Mouse (Mus musculus): ENCODE results near the gene Rab30.
"Not testable (repeated sequence)": the region's sequence is repeated elsewhere in the genome, so short reads cannot be mapped to it uniquely, and the experiment has no call there.

Gene Rab30

DNA sequence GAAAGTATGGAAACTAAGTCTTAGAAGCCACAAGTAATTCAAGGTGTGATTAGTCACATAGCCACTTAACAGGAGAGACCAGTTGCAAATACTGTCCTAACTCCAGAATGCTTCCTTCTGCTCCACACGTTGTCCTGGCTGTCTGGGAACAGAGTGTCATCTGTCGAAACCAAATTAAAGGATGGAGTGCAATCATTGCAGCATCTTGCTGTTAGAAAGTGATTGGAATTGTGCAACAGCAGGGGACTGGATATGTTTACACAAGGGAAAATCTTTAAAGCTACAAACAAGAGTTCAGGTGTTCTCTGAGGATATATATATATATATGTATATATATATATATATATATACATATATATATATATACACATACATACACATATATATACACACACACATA lies 9.0 kb downstream of the Rab30 start:
- DNase-seq (ENCODE audit: low read depth) = no peak

DNA sequence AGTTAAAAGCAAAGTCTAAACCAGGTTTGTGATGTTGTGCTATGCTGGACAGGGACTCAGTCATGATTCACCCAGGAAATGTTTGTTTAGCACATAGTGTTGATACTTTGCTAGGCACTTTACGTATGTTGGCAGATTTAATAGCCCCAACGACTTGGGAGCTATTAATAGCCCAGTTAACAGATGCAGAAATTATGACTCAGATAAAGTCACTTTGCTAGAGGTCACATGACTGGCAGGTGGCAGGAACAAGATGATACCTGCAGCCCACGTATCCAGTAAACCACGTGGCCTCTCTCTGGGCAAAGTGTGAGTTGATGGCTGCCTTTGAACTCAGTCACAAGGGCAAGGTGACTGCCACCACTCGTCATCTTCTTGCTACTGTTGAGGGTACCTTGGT lies 16.7 kb downstream of the Rab30 start:
- no peak for DNase-seq (ENCODE audit: low read depth)

DNA sequence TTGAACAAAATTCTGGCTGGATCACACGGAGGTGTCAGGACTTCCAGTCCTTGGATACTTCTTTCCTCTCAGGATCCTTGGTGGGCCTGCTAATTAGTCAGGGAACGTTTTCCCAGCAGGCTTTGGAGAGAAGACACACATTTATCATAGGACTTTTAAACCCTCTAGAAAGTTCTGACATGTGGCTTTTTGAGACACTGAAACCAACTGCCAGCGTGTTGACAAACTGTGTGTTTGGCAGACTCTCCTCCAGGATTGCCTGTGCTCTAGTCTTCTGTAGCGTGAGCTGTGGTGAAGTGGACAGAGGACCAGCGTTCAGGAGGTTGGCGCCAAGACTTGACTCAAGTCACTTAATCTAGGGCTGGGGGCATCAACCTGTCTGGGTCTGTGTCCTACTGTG lies 19.2 kb downstream of the Rab30 start:
- no peak for DNase-seq (ENCODE audit: low read depth)

DNA sequence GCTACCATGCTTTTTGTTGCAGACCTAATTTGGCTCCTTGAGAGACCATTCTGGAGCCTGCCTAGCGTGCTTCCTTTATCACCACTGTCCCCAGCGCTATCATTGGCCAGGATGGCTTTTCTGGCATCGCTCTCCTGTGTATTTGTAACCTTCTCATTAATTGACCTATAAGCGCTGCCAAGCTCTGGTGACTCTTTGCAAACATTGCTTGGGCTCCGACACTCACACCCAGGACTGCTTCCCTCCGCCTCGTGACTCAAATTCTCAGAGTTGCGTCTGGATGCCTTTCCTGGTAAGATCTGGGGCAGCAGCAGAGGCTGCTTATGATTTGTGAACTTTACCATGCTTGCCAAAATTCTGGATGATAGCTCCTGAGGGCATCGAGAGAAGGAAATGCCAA lies 19.8 kb downstream of the Rab30 start:
- no peak for DNase-seq (ENCODE audit: low read depth)

DNA sequence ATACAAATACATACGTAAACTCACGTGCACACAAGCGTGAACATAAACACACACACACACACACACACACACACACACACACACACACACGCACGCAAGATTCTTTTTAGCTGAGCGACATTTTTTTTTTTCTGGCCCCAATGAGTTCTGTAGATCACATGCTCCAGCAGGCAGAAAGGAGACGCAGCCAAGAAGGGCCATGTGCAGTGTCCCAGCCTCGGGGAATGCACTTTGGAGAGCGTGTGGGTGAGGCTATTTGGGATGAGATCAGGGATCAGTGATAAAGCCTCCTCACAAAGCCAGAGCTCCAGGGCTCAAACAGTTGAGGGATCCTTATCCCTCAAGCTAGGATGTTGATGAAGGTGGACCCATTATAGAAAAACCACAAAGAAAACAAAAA lies 24.0 kb downstream of the Rab30 start:
- DNase-seq (ENCODE audit: low read depth) = no peak

DNA sequence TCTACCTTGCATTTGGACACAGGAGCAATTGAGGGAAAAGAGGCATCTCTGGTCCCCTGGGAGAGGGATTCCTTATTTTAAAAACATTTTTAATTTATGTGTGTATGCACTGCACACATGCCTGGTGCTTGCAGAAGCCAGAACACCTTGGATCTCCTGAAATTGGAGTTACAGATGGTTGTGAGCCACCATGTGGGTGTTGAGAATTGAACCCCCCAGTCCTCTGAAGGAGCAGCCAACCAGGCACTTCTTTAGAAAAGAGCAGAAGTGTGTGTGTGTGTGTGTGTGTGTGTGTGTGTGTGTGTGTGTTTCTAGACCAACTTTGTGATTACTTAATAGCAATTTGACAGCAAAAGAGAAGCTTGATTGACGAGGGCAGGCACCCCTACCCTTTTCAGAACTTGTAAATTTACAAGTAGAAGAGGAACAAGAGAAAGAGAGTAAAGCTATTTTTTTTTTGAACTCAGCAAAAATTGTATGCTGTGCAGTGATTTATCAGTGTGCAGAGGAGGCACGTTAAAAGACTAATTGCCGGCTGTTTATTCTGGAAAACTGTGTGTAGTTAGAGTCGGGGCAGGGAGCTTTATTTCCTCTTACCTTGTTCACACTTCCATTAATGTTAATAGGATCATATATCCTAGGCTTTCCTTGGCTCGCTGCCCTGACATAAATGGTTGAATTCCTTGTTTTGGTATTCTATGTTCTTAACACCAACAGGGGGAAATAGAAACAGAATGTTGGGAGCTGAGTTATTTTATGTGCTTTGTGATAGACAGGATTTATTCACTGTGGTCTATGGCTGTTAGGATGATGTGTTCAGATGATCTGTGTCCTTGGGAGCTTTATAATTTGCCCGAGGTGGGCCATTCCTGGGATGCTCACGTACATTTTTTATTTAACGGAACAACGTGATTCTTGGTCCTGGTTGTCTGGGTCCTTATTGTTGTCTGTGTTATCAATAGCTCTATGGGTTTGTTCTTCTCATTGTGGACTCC lies 25.0 kb downstream of the Rab30 start:
- no peak for DNase-seq (ENCODE audit: low read depth)

DNA sequence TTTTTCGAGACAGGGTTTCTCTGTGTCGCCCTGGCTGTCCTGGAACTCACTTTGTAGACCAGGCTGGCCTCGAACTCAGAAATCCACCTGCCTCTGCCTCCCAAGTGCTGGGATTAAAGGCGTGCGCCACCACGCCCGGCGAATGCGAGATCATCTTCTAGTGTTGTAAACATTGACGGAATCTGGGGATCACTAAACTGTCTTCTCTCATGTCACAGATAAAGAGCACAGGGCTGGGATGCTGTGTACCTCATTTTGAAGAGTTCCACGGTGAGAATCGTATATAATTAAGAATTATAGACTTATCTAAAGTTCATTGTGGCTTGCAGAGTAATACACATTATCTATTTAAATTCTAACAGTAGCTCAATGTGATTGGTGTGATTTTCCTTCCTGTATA lies 26.7 kb downstream of the Rab30 start:
- DNase-seq (ENCODE audit: low read depth) = not testable (repeated sequence)

DNA sequence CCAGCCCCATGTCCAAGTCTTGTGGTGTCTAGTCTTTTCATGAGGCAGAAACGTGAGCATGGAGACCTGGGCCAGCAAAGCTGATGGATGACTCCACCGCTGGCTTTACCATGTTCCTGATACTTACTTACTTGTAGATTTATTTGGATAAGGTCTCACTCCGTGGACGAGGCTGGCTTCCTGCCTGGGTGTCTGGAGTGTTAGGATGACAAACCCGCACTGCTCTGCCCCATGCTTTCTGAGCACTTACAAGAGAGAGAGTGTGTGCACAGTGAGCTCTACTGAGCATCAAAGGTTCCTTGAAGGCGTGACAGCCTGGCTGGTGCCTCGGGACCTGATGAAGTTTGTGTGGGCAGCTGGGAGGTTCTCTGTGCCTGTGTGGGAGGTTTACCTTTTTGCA lies 27.5 kb downstream of the Rab30 start:
- no peak for DNase-seq (ENCODE audit: low read depth)

DNA sequence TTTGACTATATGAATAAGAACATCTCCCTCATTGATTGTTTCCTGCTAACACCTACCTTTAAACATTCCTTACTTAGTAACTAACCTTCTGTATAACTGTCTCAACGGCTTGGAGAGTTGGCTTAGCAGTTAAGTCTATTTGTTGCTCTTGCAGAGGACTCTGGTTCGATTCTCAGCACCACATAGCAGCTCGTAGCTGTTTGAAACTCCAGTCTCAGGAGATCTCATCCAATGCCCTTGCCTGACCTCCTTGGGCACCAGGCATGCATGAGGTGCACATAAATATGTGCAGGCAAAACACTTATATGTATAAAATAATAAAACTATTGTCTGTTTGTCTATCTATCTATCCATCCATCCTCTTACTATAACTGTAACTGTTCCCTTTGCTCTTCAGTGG lies 31.6 kb downstream of the Rab30 start:
- no peak for DNase-seq (ENCODE audit: low read depth)

DNA sequence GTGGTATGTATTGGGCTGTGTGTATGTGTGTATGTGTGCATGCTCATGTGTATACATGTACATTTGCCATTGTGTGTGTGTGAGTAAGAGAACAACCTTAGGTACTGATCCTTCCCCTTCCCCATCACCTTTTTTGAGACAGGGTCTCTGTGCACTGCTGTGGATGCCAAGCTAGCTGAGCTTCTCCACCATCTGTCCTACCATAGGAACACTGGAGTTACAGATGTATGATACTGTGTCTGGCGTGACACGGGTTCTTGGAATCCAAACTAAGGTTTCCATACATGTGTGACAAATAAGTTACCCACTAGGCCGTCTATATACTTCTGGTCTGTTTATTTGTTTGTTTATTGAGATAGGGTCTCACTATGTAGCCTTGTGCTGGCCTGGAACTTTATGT lies 32.2 kb downstream of the Rab30 start:
- DNase-seq (ENCODE audit: low read depth) = no peak

DNA sequence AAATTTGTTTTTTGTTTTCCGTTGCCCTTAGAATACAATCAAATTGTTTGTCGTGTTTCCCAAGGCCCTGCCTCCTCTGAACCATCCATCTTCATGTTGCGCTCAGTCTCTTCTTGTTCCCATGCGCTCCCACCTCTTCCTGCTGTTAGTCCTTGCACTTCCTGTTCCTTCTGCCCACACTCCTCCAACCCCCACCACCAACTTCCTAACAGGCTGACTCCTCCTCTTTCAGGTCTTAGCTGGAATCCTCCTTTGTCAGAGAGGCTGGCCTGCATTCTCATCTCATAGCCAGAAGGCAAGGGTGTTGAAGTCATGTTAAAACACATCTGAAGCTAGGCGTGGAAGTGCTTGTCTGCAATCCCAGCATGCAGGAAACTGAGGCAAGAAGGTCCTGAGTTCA lies 33.3 kb downstream of the Rab30 start:
- DNase-seq (ENCODE audit: low read depth) = no peak

DNA sequence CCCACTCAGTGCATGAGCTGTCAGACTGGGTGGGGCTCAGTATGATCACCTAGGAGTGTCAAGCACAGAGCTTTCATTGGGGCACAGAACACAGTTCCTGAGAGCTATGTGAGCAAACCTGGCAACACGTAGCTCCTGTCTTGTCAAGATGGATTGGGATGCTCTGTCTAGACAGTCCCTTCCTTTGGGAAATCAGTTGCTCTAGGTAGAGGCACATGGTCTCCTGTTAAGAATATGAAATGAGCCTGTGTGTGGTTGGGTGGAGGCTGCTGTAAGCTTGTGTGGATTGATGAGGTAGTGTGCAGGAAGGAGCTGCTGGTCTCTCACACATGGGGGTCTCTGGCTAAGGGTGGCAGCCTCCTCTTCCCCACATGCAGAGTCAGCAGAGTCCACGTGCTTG lies 34.3 kb downstream of the Rab30 start:
- DNase-seq (ENCODE audit: low read depth) = no peak

DNA sequence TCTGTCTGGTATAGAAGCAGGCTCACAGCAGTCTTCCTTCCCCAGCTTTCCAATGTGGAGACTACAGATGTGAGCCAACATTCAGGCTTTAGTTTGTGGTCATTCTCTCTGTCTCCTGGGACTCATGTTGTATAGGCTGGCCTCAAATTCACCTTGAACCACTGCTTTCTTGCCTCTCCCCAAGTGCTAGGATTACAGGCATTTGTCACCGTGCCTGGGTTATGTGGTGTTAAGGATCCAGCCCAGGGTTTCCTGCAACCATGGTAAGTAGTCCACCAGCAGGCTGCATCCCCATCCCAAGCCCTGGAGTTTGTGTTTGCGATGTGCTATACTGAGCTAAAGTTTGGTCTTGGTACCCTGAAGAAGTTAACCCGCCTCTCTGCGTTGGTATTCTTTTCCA lies 35.2 kb downstream of the Rab30 start:
- DNase-seq (ENCODE audit: low read depth) = no peak

DNA sequence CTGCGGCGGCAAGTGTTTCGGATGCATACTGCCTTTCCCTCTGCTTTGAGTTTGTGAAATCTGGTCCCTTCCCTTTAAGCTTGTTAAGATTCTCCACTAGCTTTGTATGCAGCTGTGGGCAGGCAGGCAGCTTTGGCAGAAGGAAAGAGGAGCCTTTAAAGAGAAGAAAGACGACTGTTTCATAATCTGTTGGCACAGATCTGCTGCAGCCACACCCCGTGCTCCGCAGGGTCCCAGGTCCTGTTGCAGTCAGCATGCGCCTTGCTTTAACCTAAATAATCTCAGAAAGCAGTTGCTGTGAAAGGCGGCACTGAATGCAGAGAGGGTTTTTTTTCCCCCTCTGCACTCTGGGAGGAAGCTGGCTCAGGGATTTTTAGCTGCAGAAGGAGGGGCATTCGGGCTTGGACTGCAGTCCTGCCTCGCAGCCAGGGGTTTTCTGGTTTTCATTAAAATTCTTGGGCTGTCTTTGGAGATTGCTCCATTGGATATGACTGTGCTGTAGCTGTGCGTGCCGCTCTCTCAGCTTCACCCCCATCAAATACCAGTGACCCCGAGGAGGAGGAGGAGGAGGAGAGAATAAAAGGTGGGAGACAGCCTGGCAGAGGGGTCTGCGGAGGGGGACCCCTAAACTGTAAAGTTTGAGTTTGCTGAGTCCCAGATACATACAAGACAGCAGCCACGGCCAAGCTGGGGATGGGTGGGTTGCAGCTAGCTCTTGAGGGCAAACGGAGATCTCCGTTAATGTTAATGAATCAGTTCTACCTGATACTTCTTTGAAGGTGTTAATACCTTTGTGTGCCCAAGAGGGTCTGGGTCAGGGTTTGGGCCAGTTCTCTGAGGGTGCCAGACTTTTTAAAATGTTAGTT lies 35.9 kb downstream of the Rab30 start:
- no peak for DNase-seq (ENCODE audit: low read depth)

DNA sequence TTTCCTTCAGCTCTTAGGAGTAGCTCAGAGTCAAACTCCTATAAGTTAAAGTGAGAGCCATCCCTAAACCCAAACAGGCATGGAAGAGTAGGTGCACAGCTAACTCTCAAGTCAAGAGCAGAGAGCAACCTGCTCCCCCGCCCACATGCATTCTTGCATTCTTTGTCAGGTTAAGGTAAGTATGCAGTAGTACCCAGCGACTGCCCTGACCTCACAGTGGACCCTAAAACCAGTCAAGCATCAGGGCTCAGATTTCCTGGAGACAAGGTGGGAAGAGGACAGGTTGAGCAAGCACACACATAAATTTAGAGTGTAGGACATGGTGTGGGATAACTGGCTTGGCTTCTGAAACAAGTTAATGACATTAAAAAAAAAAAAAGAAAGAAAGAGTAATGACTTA lies 37.7 kb downstream of the Rab30 start:
- DNase-seq (ENCODE audit: low read depth) = no peak

DNA sequence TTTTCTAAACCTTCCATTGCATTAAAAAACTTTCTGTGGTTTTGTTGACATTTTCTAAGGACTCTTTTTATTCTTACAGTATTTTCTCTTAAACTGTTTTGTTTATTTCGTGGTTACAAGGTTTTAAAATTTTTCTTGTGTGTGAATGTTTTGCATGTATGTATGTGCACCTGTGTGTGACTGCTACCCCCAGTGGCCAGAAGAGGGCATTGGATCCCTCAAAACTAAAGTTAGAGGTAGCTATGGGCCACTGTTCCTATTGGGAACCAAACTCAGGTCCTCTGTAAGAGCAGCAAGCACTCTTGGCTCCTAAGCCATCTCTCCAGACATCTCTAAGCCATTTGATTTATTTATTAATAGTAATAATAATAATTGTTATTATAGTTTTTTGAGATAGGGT lies 40.0 kb downstream of the Rab30 start:
- DNase-seq (ENCODE audit: low read depth) = no peak

DNA sequence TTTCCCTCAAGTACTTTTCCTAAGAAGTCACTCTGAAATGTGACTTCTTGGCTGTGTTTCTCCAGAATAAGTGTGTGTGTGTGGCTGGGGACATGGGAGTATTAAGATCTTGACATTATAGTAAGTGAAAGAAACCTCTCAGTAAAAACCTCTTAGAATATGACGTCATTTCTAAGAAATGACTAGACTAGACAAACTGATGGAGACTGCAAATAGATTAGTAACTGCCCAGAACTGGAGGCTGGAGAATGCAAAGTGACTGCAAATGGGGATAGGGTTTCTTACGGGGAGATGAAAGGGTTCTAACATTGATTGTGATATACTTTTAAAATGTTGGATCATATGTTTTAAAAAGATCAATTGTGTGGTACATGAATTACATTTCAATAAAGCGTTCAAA lies 40.5 kb downstream of the Rab30 start:
- DNase-seq (ENCODE audit: low read depth) = no peak

DNA sequence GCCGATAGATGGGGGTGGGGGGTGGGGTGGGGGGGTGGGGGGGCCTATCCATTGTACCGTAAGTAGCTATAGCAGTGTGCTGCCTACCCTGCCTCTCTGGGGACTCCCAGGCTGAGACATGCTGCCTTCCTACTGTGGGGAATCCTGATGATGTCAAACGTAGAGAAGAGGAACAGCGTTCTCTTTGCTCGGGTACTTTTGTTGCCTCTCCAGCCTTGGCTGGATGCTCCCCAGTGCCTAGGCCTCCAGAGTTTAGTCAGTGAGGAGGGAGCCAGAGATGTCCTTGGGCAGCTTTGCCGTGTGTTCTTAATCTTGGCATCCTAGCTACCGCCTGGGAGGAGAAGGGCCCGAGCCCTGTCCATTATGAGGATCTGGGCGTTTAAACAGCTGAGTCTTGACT lies 41.1 kb downstream of the Rab30 start:
- no peak for DNase-seq (ENCODE audit: low read depth)

DNA sequence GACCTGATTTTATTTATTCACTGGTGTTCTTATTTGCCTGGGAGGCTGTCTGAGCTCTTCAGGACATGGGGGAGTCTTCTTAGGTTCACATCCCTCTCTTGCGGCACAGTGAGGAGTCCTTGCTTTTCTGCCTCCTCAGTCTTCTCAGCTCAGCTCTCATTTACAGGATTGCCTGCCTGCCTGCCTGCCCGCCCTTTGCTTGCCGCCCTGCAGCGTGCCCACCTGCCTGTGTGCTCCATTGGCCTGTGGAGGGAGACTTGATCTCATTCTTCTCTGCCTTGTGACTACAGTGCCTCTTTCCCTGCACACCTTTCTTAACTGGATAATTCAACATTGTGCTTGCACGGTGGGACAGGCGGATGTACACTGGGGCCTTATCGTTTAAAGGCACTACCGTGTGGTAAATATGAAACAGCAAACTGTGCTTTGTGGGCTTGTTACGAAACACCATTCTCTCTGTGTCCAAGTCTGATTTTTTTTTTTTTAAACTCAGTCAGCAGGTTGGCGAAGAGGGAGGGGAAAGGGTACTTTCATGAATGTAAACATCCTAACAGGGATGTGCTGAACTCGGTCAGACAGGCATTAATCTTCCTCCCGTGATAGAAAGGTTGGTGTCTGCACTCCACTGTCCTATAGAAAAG lies 41.9 kb downstream of the Rab30 start:
- no peak for DNase-seq (ENCODE audit: low read depth)

DNA sequence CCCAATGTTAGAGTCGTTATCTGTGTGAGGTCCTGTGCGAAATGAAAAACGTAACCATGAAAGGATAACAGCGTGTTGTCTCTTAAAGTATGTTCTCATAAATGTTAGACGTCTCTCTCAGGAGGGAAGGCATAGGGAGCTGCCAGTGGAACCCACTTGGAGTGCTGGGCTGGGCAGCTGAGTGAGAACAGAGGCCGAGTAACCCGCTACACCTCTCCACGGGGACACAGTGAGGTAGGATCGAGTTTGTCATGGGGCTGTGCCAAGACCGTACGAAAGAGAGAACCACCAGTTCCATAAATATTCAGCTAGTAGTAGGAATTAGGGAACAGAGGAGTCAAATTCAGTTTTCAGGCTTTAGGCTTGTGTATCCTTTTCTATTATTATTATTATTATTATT lies 42.5 kb downstream of the Rab30 start:
- DNase-seq (ENCODE audit: low read depth) = no peak

DNA sequence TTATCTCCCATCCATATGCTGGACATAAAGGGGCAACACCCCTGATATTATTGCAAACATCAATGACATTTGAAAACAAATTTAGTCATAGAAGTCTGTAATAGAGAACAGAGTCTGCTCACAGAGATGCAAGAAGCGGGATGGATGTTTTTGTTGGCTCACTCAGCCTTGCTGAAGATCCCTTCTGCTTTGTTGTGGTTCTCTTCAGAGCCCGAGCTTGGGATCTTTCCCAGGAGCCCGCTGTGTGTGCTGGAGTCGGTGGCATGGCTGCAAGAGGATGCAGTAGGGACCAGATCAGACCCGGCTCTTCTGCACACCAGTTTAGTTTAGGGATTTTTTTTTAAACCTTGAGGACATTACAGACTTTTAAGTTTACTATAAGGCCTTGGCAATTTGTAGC lies 54.3 kb downstream of the Rab30 start:
- DNase-seq (ENCODE audit: low read depth) = no peak

DNA sequence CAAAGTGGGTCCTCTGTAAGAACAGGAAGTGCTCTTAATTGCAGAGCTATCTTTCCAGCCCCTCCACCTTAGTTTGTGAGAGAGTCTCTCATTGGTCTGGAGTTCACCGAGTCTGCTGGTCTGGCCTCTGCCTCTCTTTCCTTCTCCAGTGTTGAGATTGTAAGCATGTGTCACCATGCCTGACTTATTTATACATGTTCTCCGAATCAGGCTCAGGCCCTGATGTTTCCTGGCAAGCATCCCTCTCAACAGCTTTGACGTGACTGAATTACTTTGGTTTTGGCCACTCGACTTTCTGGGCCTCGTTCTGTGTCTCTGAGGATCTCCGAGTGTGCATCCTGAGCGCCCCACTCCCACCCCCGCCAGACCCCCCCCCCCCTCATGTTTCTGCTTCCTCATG lies 55.4 kb downstream of the Rab30 start:
- DNase-seq (ENCODE audit: low read depth) = no peak
